Mouse (Mus musculus): ENCODE measurements around the gene Gng7. TPM values are rescaled to one million over a fixed set of nuclear protein-coding genes. Genes with fewer than 3 reads are reported as not detected.
A peak's percentile ranks its signal among the peaks of the same experiment; 100 is the strongest.
"Not testable (repeated sequence)": the region's sequence is repeated elsewhere in the genome, so short reads cannot be mapped to it uniquely, and the experiment has no call there.

Gng7 gene
- polyA plus RNA-seq, 1 experiment from 2014 or later: 14.8 TPM

DNA sequence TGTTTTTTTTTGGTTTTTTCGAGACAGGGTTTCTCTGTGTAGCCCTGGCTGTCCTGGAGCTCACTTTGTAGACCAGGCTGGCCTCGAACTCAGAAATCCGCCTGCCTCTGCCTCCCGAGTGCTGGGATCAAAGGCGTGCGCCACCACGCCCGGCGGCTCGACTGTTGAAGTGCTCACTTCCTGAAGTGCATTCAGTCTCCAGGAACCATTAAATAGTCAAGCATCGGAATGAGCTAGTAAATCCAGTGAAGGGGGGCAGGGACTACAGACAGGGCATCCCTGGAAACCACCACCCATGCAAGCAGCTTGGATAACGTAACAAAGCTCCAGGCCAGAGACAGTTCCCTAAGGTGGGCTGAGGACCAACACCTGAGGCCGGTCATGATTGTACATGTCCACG, 30.5 kb upstream of the Gng7 start:
- H3K9ac ChIP-seq; H3K27ac ChIP-seq; H3K27me3 ChIP-seq; ATAC-seq; H3K4me2 ChIP-seq; H3K4me1 ChIP-seq; H3K9me3 ChIP-seq (replicated peaks); H3K4me3 ChIP-seq: not testable (repeated sequence)
- H3K36me3 ChIP-seq (ENCODE audit: poor library complexity, severe bottlenecking): peaks cover 81% of the 10 kb centered on the region
- WGBS: 95% methylated on average over 14 of the region's 14 CpGs

DNA sequence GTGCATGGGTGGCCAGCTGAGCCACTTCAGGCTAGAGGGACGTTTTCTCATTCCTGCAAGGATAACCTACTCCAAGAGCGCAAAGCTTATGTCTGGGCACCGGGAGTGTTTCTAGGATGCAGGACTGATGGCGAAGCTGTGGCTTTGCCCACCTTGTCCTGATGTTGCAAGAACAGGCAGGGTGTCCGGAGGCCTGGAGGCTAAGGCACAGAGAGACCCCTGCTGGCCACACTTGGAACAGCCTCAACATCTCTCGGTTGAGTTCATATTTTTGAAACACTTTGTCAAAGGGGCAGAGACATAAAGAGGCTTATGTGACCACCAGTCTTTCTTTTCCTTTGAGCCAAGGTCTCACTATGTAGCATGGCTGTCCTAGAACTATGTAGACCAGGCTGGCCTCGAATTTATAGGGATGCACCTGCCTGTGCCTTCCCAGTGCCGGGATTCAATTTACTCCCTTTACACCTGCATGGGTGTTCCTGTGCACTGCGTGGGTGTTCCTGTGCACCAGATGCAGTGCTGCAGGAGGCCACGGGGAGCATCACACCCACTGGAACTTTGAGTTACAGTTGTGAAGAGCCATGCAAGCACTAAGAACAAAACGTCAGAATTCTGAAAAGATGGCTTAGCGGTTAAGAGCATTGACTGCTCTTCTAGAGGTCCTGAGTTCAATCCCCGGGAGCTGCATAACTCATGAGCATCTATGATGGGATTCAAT, 26.9 kb upstream of the Gng7 start:
- 29% methylated on average over 13 of the region's 13 CpGs for WGBS
- no peaks in the 10 kb centered on the region for H3K27me3 ChIP-seq
- H3K36me3 ChIP-seq (ENCODE audit: poor library complexity, severe bottlenecking): peaks cover 44% of the 10 kb centered on the region
- H3K27ac ChIP-seq: no peak overlapping the region
- ATAC-seq: no peak
- 0 out of 2 replicates have a peak overlapping the region, but pooled peaks have one; percentile 5 for H3K9ac ChIP-seq
- 0 out of 2 replicates have a peak, but pooled peaks cover 4% of the 10 kb centered on the region for H3K4me1 ChIP-seq
- H3K4me2 ChIP-seq: no peak overlapping the region
- H3K4me3 ChIP-seq: no peak overlapping the region
- H3K9me3 ChIP-seq (replicated peaks): no peaks in the 10 kb centered on the region

DNA sequence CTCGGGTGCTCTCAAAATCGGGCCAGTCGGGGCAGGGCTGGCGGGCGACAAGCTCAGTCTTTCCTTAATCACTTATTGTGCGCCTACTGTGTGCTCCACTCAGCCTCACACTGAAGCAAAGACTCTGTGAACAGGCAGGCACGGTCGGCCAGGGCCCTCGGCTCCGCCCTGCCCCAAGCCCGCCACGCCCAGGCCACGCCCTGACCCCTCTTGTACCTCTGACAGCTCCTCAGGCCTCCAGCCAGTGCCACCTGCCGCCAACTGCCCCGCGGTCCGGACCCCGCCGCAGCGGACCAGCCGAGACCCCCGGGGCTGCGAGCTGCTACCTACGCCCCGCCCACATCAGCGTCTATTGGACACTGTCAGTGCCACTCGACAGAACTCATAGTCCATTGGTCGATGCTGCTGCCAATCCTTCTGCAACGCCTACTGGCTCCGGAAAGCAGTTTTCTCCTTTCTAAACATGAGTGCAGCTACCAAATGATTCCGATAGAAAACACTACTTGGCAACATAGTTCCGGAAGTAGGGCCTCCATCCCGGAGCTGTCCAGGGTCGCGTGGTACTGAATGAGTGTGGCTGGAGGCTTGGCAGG, 22.3 kb upstream of the Gng7 start, which contains the start of gene Slc39a3:
Slc39a3 (minus strand) TSS at position 439 of the 593 bp plus-strand sequence.
- Histone ChIP-seq H3K36me3 (ENCODE audit: poor library complexity, severe bottlenecking) (peaks cover 19% of the 10 kb centered on the region), H3K27me3 (no peaks in the 10 kb centered on the region), H3K4me1 (peaks cover 12% of the 10 kb centered on the region; the same call in 1 of the 2 replicates), H3K9me3 (replicated peaks) (no peaks in the 10 kb centered on the region), H3K9ac (peak within 1 kb of the TSS; percentile 82), H3K27ac (peak within 1 kb of the TSS; percentile 20; the same call in 1 of the 2 replicates), H3K4me3 (peak within 1 kb of the TSS; percentile 81), H3K4me2 (peak within 1 kb of the TSS; percentile 69)
- ATAC-seq: peak; percentile 100
- WGBS: under 1% methylated on average over 35 of the region's 35 CpGs

DNA sequence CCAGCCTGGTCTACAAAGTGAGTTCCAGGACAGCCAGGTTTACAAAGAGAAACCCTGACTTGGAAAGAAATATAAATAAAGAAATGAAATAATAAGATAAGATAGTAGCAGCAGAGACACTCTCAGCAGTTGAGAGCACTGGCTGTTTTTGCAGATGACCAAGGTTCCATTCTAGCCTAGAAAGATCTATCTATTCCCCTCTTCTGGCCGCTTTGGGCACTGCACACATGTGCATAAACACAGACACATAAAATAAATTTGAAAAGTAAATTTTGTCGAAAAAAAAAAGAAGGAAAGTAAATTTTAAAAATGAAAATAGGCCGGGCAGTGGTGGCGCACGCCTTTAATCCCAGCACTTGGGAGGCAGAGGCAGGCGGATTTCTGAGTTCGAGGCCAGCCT, 21.5 kb upstream of the Gng7 start:
- Histone ChIP-seq H3K4me1 (peaks cover 12% of the 10 kb centered on the region; the same call in 1 of the 2 replicates), H3K36me3 (ENCODE audit: poor library complexity, severe bottlenecking) (peaks cover 27% of the 10 kb centered on the region), H3K4me2 (no peak overlapping the region), H3K9me3 (replicated peaks) (no peaks in the 10 kb centered on the region), H3K27me3 (no peaks in the 10 kb centered on the region), H3K27ac (no peak overlapping the region), H3K4me3 (no peak overlapping the region), H3K9ac (no peak overlapping the region)
- ATAC-seq: no peak
- 73% methylated on average over 7 of the region's 7 CpGs for WGBS

DNA sequence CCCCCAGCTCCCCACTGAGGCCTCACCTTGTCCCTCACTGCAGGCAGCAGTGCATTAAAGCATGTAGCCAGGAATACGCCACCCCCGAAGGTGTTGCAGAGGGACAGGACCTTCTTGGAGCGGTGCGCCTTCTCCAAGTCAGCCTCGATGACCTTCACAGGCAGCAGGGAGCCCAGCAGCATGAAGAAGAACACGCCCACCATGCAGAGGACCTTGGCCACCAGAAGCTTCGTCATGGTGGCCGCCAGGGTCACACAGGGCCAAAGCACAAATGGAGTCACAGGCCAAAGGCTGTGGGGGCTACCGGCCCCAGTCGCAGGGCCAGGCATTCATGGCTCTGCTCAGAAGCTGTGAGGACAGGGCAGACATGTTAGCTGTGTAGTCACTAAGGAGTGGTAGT, 18.8 kb upstream of the Gng7 start:
- Histone ChIP-seq H3K4me1 (peaks cover 17% of the 10 kb centered on the region), H3K36me3 (ENCODE audit: poor library complexity, severe bottlenecking) (peaks cover 45% of the 10 kb centered on the region), H3K9ac (no peak overlapping the region), H3K27ac (no peak overlapping the region), H3K4me3 (no peak overlapping the region), H3K4me2 (no peak overlapping the region), H3K9me3 (replicated peaks) (no peaks in the 10 kb centered on the region), H3K27me3 (no peaks in the 10 kb centered on the region)
- WGBS: 82% methylated on average over 10 of the region's 10 CpGs
- ATAC-seq: no peak

DNA sequence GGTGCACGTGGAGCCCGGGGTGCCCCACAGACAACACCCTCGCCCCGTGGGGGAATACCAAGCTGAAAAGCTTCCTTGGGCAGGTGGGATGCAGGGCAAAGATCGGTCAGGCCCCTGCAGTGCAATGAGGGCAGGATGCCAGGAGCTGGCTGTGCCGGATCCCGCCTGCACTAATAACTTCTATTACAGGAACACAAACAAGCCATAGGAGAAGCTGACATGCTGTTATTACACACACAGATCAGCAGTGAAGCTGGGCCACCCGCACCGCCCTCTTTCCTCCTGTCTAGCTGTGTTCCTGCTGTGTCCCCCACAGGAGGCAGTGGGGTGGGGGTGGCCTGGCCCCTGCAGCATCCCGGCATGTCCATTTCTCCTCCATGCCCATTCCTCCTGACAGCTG, 14.3 kb upstream of the Gng7 start:
- no peak overlapping the region for H3K4me3 ChIP-seq
- no peak for ATAC-seq
- peaks cover 45% of the 10 kb centered on the region for H3K36me3 ChIP-seq (ENCODE audit: poor library complexity, severe bottlenecking)
- no peak overlapping the region for H3K27ac ChIP-seq
- peaks cover 23% of the 10 kb centered on the region for H3K27me3 ChIP-seq
- H3K9ac ChIP-seq: no peak overlapping the region
- 61% methylated on average over 9 of the region's 10 CpGs for WGBS
- H3K9me3 ChIP-seq (replicated peaks): no peaks in the 10 kb centered on the region
- H3K4me2 ChIP-seq: no peak overlapping the region
- H3K4me1 ChIP-seq: peaks cover 14% of the 10 kb centered on the region

DNA sequence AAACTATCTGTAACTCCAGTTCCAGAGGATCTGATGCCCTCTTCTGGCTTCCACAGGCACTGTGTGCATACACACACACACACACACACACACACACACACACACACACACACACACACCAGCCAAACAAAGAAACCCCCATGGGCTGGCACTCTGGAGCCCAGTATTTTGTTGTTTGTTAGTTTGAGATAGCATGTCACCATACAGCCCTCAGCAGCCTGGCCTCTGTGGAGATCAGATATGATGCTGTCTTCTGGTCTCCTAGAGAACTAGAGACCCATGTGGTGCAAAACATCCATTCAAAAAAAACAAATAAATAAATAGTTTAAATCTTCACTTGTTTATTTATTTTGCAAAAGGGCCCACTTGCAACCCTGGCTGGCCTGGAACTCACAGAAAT, 13.5 kb upstream of the Gng7 start:
- Histone ChIP-seq H3K36me3 (ENCODE audit: poor library complexity, severe bottlenecking) (peaks cover 37% of the 10 kb centered on the region), H3K27ac (no peak overlapping the region), H3K4me3 (no peak overlapping the region), H3K9ac (no peak overlapping the region), H3K9me3 (replicated peaks) (no peaks in the 10 kb centered on the region), H3K27me3 (peaks cover 23% of the 10 kb centered on the region), H3K4me1 (peaks cover 14% of the 10 kb centered on the region), H3K4me2 (no peak overlapping the region)
- no peak for ATAC-seq

DNA sequence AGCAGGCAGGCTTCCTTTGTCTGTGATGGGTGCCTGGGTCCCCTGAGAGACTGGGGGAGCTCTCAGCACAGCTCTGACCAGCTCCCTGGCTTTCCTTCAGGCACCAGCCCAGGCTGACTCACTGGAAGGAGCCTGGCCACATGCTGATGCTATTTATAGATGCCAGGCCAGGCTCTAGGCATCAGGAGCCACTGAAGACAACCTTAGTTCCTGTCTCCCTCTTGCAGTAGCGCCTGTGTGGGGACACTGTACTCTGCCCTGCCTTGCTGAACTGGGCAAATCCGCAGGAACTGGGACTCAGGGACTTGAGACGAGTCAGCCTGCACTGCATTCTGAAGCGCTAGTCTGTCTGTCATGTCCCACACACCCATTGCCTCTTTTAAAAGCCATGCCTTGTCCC, 12.6 kb upstream of the Gng7 start:
- Histone ChIP-seq H3K36me3 (ENCODE audit: poor library complexity, severe bottlenecking) (peaks cover 28% of the 10 kb centered on the region), H3K9ac (no peak overlapping the region), H3K27ac (no peak overlapping the region), H3K4me3 (no peak overlapping the region), H3K4me2 (no peak overlapping the region), H3K9me3 (replicated peaks) (no peaks in the 10 kb centered on the region), H3K27me3 (peaks cover 29% of the 10 kb centered on the region), H3K4me1 (peaks cover 14% of the 10 kb centered on the region)
- no peak for ATAC-seq
- WGBS: 69% methylated on average over 4 of the region's 4 CpGs

DNA sequence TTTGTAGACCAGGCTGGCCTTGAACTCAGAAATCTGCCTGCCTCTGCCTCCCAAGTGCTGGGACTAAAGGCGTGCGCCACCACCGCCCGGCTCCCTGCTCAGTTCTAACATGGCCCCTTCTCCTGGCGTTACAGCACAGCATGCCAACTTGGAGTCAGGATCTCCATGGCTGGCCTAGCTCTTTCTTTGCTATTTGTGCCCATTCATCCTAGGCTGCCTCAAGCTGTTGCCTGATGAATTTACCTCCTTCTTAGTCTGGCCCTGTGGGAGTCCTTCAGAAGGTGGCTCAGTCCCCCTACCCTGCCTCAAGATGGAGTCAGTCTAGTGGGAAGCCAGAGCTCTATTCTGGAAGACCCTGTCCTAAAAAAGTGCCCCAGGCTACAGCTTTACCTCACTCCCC, 12.1 kb upstream of the Gng7 start:
- Histone ChIP-seq H3K27me3 (peaks cover 34% of the 10 kb centered on the region), H3K9me3 (replicated peaks) (no peaks in the 10 kb centered on the region), H3K4me3 (no peak overlapping the region), H3K9ac (no peak overlapping the region), H3K4me1 (peaks cover 14% of the 10 kb centered on the region), H3K36me3 (ENCODE audit: poor library complexity, severe bottlenecking) (peaks cover 24% of the 10 kb centered on the region), H3K4me2 (no peak overlapping the region), H3K27ac (no peak overlapping the region)
- ATAC-seq: no peak
- WGBS: 88% methylated on average over 5 of the region's 5 CpGs

DNA sequence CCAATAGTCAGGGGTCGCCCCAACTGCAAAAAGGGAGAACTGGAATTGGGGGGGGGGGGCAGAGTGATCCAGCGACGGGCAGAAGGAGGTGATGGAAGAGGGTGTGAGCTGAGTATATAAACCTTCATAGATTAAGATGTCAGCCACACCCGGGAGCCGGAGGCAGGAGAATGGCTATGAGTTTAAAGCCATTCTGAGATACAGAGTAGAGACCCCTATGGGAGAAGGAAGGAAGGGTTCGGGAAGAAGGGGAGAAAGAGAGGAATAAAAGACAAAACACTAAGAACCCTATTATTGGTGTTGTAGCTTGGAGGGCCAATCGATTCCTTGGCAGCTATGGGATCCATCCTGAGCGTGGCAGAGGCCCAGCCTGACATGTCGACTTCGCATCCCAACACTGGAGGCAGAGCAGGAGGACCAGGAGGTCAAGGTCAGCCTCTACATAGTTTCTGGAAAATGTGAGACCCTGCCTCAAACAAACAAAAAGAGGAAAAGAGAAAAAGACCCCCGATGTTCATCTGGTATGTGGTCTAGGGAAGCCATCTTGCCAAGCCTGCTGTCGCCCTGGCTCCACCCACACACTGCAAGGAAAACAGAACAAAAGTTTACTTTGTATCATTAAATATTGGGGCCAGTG, 11.0 kb upstream of the Gng7 start, which contains the start of gene Diras1:
Diras1 (minus strand) TSS at position 24 of the 637 bp plus-strand sequence.
- Histone ChIP-seq H3K36me3 (ENCODE audit: poor library complexity, severe bottlenecking) (peaks cover 13% of the 10 kb centered on the region), H3K27ac (no peak within 1 kb of the TSS), H3K27me3 (peaks cover 43% of the 10 kb centered on the region), H3K9ac (peak within 1 kb of the TSS; percentile 75), H3K4me3 (peak within 1 kb of the TSS; percentile 49), H3K9me3 (replicated peaks) (no peaks in the 10 kb centered on the region), H3K4me2 (peak within 1 kb of the TSS; percentile 75), H3K4me1 (peaks cover 14% of the 10 kb centered on the region)
- WGBS: 46% methylated on average over 12 of the region's 12 CpGs
- ATAC-seq: no peak; the same call in 1 of the 2 replicates

DNA sequence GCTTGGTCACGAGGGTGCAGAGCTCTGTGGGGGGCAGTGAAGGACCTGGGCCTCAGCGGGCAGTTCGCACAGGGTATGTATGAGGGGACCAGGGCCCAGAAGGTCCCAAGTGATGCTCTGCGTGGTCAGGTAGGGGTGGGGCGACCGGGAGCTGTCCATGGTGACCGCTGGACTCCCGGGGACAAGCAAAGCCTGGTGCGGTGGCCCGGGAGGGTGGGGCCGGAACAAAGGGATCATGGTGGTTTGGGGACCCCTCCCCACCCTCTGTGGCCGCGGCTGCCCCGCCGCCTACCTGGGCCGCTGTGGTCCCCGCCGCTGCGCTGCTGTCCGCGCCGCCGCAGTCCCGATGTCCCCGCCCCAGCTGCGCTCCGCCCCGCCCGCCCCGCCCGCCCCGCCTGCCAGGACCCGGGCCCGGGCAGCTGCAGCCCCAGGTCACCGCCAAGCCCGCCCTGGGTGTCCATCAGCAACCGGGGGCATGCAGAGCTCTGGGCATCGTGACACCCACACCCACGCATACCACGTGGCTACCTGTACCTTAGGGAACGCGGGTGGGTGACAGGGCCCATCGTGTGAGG, 10.4 kb upstream of the Gng7 start:
- Histone ChIP-seq H3K9me3 (replicated peaks) (no peaks in the 10 kb centered on the region), H3K9ac (peak overlapping the region; percentile 75), H3K27me3 (peaks cover 44% of the 10 kb centered on the region), H3K27ac (no peak overlapping the region), H3K4me1 (peaks cover 14% of the 10 kb centered on the region), H3K4me2 (peak overlapping the region; percentile 75), H3K36me3 (ENCODE audit: poor library complexity, severe bottlenecking) (peaks cover 7% of the 10 kb centered on the region), H3K4me3 (peak overlapping the region; percentile 49)
- 1% methylated on average over 26 of the region's 43 CpGs for WGBS
- ATAC-seq: peak; percentile 52

Measured in forebrain, embryonic 13.5 days (tissue).